Mouse (Mus musculus): ENCODE data around the gene Tmem94. TPM values are rescaled to one million over a fixed set of nuclear protein-coding genes. Genes with fewer than 3 reads are reported as not detected.
A peak's percentile ranks its signal among the peaks of the same experiment; 100 is the strongest.

The Tmem94 gene
- polyA plus RNA-seq, 1 experiment = 23.0 TPM

GRCm38 (mm10) chr11:115780141-115781070 lies 15.2 kb downstream of the Tmem94 start:
- no peak overlapping the region for H3K4me3 ChIP-seq (ENCODE audit: insufficient read depth, low read depth, low read length)
- peaks cover 31% of the 10 kb centered on the region for H3K4me1 ChIP-seq (ENCODE audit: control insufficient read depth, insufficient read depth, insufficient read length, low read length)
- no peak overlapping the region for H3K27ac ChIP-seq (replicated peaks; ENCODE audit: low read depth, low read length)

GRCm38 (mm10) chr11:115786473-115786872 lies 21.2 kb downstream of the Tmem94 start:
- Histone ChIP-seq H3K4me3 (ENCODE audit: insufficient read depth, low read depth, low read length) (no peak overlapping the region), H3K4me1 (ENCODE audit: control insufficient read depth, insufficient read depth, insufficient read length, low read length) (no peaks in the 10 kb centered on the region), H3K27ac (replicated peaks; ENCODE audit: low read depth, low read length) (no peak overlapping the region)

GRCm38 (mm10) chr11:115789787-115790186 lies 24.6 kb downstream of the Tmem94 start:
- Histone ChIP-seq H3K4me3 (ENCODE audit: insufficient read depth, low read depth, low read length) (no peak overlapping the region), H3K4me1 (ENCODE audit: control insufficient read depth, insufficient read depth, insufficient read length, low read length) (no peaks in the 10 kb centered on the region), H3K27ac (replicated peaks; ENCODE audit: low read depth, low read length) (no peak overlapping the region)

GRCm38 (mm10) chr11:115791919-115792318 lies 26.7 kb downstream of the Tmem94 start:
- no peaks in the 10 kb centered on the region for H3K4me1 ChIP-seq (ENCODE audit: control insufficient read depth, insufficient read depth, insufficient read length, low read length)
- no peak overlapping the region for H3K4me3 ChIP-seq (ENCODE audit: insufficient read depth, low read depth, low read length)
- H3K27ac ChIP-seq (replicated peaks; ENCODE audit: low read depth, low read length) = no peak overlapping the region

GRCm38 (mm10) chr11:115792353-115792752 lies 27.1 kb downstream of the Tmem94 start:
- H3K27ac ChIP-seq (replicated peaks; ENCODE audit: low read depth, low read length) = no peak overlapping the region
- H3K4me1 ChIP-seq (ENCODE audit: control insufficient read depth, insufficient read depth, insufficient read length, low read length) = no peaks in the 10 kb centered on the region
- H3K4me3 ChIP-seq (ENCODE audit: insufficient read depth, low read depth, low read length) = no peak overlapping the region

- no peaks in the 10 kb centered on the region for H3K4me1 ChIP-seq (ENCODE audit: control insufficient read depth, insufficient read depth, insufficient read length, low read length)
- no peak overlapping the region for H3K4me3 ChIP-seq (ENCODE audit: insufficient read depth, low read depth, low read length)
- H3K27ac ChIP-seq (replicated peaks; ENCODE audit: low read depth, low read length) = no peak overlapping the region
These were observed 31.7 kb downstream of the Tmem94 start for GRCm38 (mm10) chr11:115796898-115797297.

- no peak overlapping the region for H3K27ac ChIP-seq (replicated peaks; ENCODE audit: low read depth, low read length)
These were observed 32.4 kb downstream of the Tmem94 start for GRCm38 (mm10) chr11:115797665-115798064.

GRCm38 (mm10) chr11:115800981-115801380 lies 35.7 kb downstream of the Tmem94 start:
- no peak overlapping the region for H3K4me3 ChIP-seq (ENCODE audit: insufficient read depth, low read depth, low read length)
- no peak overlapping the region for H3K27ac ChIP-seq (replicated peaks; ENCODE audit: low read depth, low read length)
- peaks cover 3% of the 10 kb centered on the region; the same call in 1 of the 2 replicates for H3K4me1 ChIP-seq (ENCODE audit: control insufficient read depth, insufficient read depth, insufficient read length, low read length)

More at GRCm38 (mm10) chr11:115797665-115798064, 32.4 kb downstream of the Tmem94 start:
- Histone ChIP-seq H3K4me1 (ENCODE audit: control insufficient read depth, insufficient read depth, insufficient read length, low read length) (no peaks in the 10 kb centered on the region), H3K4me3 (ENCODE audit: insufficient read depth, low read depth, low read length) (no peak overlapping the region)

- no peak overlapping the region for H3K4me3 ChIP-seq (ENCODE audit: insufficient read depth, low read depth, low read length)
- peaks cover 10% of the 10 kb centered on the region for H3K4me1 ChIP-seq (ENCODE audit: control insufficient read depth, insufficient read depth, insufficient read length, low read length)
- H3K27ac ChIP-seq (replicated peaks; ENCODE audit: low read depth, low read length) = 0 out of 2 replicates have a peak overlapping the region, but pooled peaks have one; percentile 4
These were observed 38.0 kb downstream of the Tmem94 start for GRCm38 (mm10) chr11:115803072-115803709.

- no peak overlapping the region for H3K4me3 ChIP-seq (ENCODE audit: insufficient read depth, low read depth, low read length)
- H3K4me1 ChIP-seq (ENCODE audit: control insufficient read depth, insufficient read depth, insufficient read length, low read length) = peaks cover 16% of the 10 kb centered on the region
- no peak overlapping the region for H3K27ac ChIP-seq (replicated peaks; ENCODE audit: low read depth, low read length)
These were observed 39.8 kb downstream of the Tmem94 start for GRCm38 (mm10) chr11:115805005-115805404.

- Histone ChIP-seq H3K4me3 (ENCODE audit: insufficient read depth, low read depth, low read length) (no peak overlapping the region), H3K4me1 (ENCODE audit: control insufficient read depth, insufficient read depth, insufficient read length, low read length) (peaks cover 16% of the 10 kb centered on the region), H3K27ac (replicated peaks; ENCODE audit: low read depth, low read length) (peak overlapping the region; percentile 52; the same call in 1 of the 2 replicates)
These were observed 40.9 kb downstream of the Tmem94 start for GRCm38 (mm10) chr11:115806154-115806553.

- H3K27ac ChIP-seq (replicated peaks; ENCODE audit: low read depth, low read length) = peak overlapping the region; percentile 81; the same call in 1 of the 2 replicates
- no peak overlapping the region for H3K4me3 ChIP-seq (ENCODE audit: insufficient read depth, low read depth, low read length)
- H3K4me1 ChIP-seq (ENCODE audit: control insufficient read depth, insufficient read depth, insufficient read length, low read length) = peaks cover 16% of the 10 kb centered on the region
These were observed 42.1 kb downstream of the Tmem94 start for GRCm38 (mm10) chr11:115807306-115807705.

- Histone ChIP-seq H3K27ac (replicated peaks; ENCODE audit: low read depth, low read length) (peak overlapping the region; percentile 81), H3K4me3 (ENCODE audit: insufficient read depth, low read depth, low read length) (peak overlapping the region; percentile 45; the same call in 1 of the 2 replicates), H3K4me1 (ENCODE audit: control insufficient read depth, insufficient read depth, insufficient read length, low read length) (peaks cover 16% of the 10 kb centered on the region)
These were observed 42.7 kb downstream of the Tmem94 start for GRCm38 (mm10) chr11:115807971-115808370.

GRCm38 (mm10) chr11:115808696-115809310 lies 43.6 kb downstream of the Tmem94 start:
- Histone ChIP-seq H3K4me1 (ENCODE audit: control insufficient read depth, insufficient read depth, insufficient read length, low read length) (peaks cover 13% of the 10 kb centered on the region), H3K27ac (replicated peaks; ENCODE audit: low read depth, low read length) (peak overlapping the region; percentile 81), H3K4me3 (ENCODE audit: insufficient read depth, low read depth, low read length) (peak overlapping the region; percentile 45)

GRCm38 (mm10) chr11:115809311-115809781 lies 44.1 kb downstream of the Tmem94 start:
- Histone ChIP-seq H3K4me1 (ENCODE audit: control insufficient read depth, insufficient read depth, insufficient read length, low read length) (peaks cover 13% of the 10 kb centered on the region), H3K4me3 (ENCODE audit: insufficient read depth, low read depth, low read length) (peak overlapping the region; percentile 97), H3K27ac (replicated peaks; ENCODE audit: low read depth, low read length) (peak overlapping the region; percentile 96)
